9 mouse cellular contexts compared by ENCODE assay signal in the genomic region with DNA sequence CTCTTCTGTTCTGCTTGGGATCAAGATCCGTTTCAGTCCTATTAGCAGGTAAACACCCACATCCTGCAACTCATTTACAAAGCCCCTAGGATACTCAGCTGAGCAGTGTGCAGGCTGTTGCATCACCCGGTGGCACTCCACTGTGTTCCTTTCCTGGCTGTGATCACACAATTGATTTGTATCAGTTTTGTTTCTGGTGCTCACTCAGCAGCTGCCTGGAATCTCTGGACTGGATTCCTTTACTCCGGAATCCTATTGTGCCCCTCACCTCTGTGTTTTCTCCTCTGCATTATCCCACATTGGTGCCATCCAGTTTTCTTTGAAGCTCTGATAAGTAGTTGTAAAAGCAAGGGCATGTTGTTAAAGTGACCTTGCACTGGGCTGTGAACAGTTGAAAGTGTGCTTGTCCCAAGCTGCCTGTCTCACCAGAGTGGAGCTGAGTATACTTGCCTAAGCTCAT.
DNase-seq lines count a peak whose midpoint lies in the region; ATAC-seq lines count a peak whose summit lies in the region.
"Had no signal": no experiment of that assay in that cellular context is flagged by ENCODE, and none has a peak within 500 bp of the region (broad histone marks: within the 10 kb centered on the region; RNA-seq: fewer than 3 reads in every experiment).

No protein-coding gene starts in this region.

- DNase-seq in adrenal gland, adult 8-10 months: peak; percentile 42
- DNase-seq in adrenal gland, postnatal 25 days: no peak
- peak; percentile 50 for DNase-seq in WW6 (ENCODE audit: low read depth, low spot score)
- DNase-seq in lung, postnatal 10 days: peak; percentile 25
- DNase-seq in left cerebral cortex, adult 9 months (ENCODE audit: low spot score in 2 of 2): no peak
- no peak for DNase-seq in urinary bladder, postnatal 14 days (ENCODE audit: low spot score)
- DNase-seq in gastrocnemius, postnatal 4 days (ENCODE audit: low spot score in 2 of 2): no peak

- WGBS in heart, embryonic 16.5 days: 7% methylated on average over 3 of the region's 3 CpGs

- no peak overlapping the region for H3K4me3 ChIP-seq in heart, embryonic 16.5 days (ENCODE audit: low read length)
- H3K4me3 ChIP-seq: erythroblast, embryonic 14.5 days had no signal

- no peak overlapping the region for H3K9ac ChIP-seq in heart, embryonic 16.5 days (ENCODE audit: low read length)

- peak overlapping the region; percentile 59 for H3K27ac ChIP-seq in heart, embryonic 16.5 days (ENCODE audit: low read length)

- ATAC-seq in heart, embryonic 16.5 days (replicated peaks; ENCODE audit: extremely low read depth, insufficient read depth, low FRiP score): peak; percentile 71

- peaks cover 3% of the 10 kb centered on the region; the same call in 1 of the 2 replicates for H3K9me3 ChIP-seq in heart, embryonic 16.5 days (replicated peaks; ENCODE audit: control insufficient read depth, low read length)

- no peaks in the 10 kb centered on the region for H3K36me3 ChIP-seq in heart, embryonic 16.5 days (ENCODE audit: control insufficient read depth, insufficient read depth)

- H3K27me3 ChIP-seq in heart, embryonic 16.5 days (ENCODE audit: control insufficient read depth, insufficient read depth, low read length): no peaks in the 10 kb centered on the region

- H3K4me2 ChIP-seq in heart, embryonic 16.5 days (ENCODE audit: low read depth, low read length): peak overlapping the region; percentile 22

- H3K4me1 ChIP-seq in heart, embryonic 16.5 days (ENCODE audit: control insufficient read depth, insufficient read depth, low read length): peaks cover 22% of the 10 kb centered on the region

Comparison
In these comparisons a context has a peak if more than half of its experiments do, and no peak if none do; other contexts are left out.
1. DNase-seq: peak in adrenal gland, adult 8-10 months (single experiment), WW6 (single experiment) and lung, postnatal 10 days (single experiment); none in adrenal gland, postnatal 25 days (single experiment), left cerebral cortex, adult 9 months (0 of 2), urinary bladder, postnatal 14 days (single experiment) and gastrocnemius, postnatal 4 days (0 of 2).